Mouse (Mus musculus) hindlimb bud, embryonic 11.5 days (tissue): ENCODE data around the gene Ttc36.
"Not testable (repeated sequence)": the region's sequence is repeated elsewhere in the genome, so short reads cannot be mapped to it uniquely, and the experiment has no call there.

Experiments used
- DNase-seq: peaks from one replicate; pipeline ENCODE4 v3.0.0-alpha.2; 2012; ENCODE audit warnings: low read depth, low spot score; ENCODE audit errors: extremely low spot score

The Ttc36 gene

GRCm38 (mm10) chr9:44772750-44773651, 29.9 kb downstream of the Ttc36 start:
- DNase-seq, result peak; percentile 80

GRCm38 (mm10) chr9:44772392-44772749, 30.5 kb downstream of the Ttc36 start:
- no peak for DNase-seq

- DNase-seq, result no peak
Measured at GRCm38 (mm10) chr9:44771376-44771775, 31.5 kb downstream of the Ttc36 start.

GRCm38 (mm10) chr9:44768029-44768394, 34.9 kb downstream of the Ttc36 start:
- DNase-seq, result not testable (repeated sequence)

GRCm38 (mm10) chr9:44767101-44768028, 35.5 kb downstream of the Ttc36 start, which contains the start of the genes Arcn1 and Ift46:
Gene Arcn1 (minus strand): TSS chr9:44767845.
Gene Ift46 (plus strand): TSS chr9:44767908.
- peak; percentile 64 for DNase-seq

- no peak for DNase-seq
Measured at GRCm38 (mm10) chr9:44760873-44761272, 42.0 kb downstream of the Ttc36 start.
